Mouse (Mus musculus) cortical plate, adult 2 months (tissue): ENCODE data around the gene Gdf11.

ENCODE experiments used
- CTCF ChIP-seq: fragments of 200-500 bp; IDR thresholded peaks from 2 replicates; pipeline ENCODE4 v1.5.1; 2011; ENCODE audit warnings: mild to moderate bottlenecking, control low read depth, low read length; ENCODE audit not compliant: insufficient read depth; ENCODE audit errors: extremely low read depth
- POLR2A ChIP-seq: fragments of 200-500 bp; IDR thresholded peaks from 2 replicates; pipeline ENCODE4 v1.6.1; 2011; ENCODE audit warnings: mild to moderate bottlenecking, low read length, control low read depth; ENCODE audit not compliant: insufficient read depth; ENCODE audit errors: extremely low read depth

- no peak for TF ChIP-seq POLR2A
- no peak for TF ChIP-seq CTCF
Measured at GRCm38 (mm10) chr10:128916665-128917064, 25.1 kb upstream of the Gdf11 start.
